Mouse (Mus musculus) thymus, postnatal 0 days (tissue): ENCODE measurements around the gene Eif4a2. TPM values are rescaled to one million over a fixed set of nuclear protein-coding genes. Genes with fewer than 3 reads are reported as not detected.
A peak's percentile ranks its signal among the peaks of the same experiment; 100 is the strongest.
"Not testable (repeated sequence)": the region's sequence is repeated elsewhere in the genome, so short reads cannot be mapped to it uniquely, and the experiment has no call there.

Experiments used
- DNase-seq: peaks from one replicate; pipeline ENCODE4 v3.0.0-alpha.2; 2015; ENCODE audit warnings: low spot score
- polyA plus RNA-seq: library from polyadenylated mRNA; unstranded; fragments of >200 nt; fragmentation: Nextera tagmentation; extraction: Ambion mirVana; gene quantifications from 2 replicates; pipeline ENCODE4 v1.2.1, GENCODE M21; 2015

Eif4a2 gene
- 142 and 150 TPM in 2 replicates for polyA plus RNA-seq

DNA sequence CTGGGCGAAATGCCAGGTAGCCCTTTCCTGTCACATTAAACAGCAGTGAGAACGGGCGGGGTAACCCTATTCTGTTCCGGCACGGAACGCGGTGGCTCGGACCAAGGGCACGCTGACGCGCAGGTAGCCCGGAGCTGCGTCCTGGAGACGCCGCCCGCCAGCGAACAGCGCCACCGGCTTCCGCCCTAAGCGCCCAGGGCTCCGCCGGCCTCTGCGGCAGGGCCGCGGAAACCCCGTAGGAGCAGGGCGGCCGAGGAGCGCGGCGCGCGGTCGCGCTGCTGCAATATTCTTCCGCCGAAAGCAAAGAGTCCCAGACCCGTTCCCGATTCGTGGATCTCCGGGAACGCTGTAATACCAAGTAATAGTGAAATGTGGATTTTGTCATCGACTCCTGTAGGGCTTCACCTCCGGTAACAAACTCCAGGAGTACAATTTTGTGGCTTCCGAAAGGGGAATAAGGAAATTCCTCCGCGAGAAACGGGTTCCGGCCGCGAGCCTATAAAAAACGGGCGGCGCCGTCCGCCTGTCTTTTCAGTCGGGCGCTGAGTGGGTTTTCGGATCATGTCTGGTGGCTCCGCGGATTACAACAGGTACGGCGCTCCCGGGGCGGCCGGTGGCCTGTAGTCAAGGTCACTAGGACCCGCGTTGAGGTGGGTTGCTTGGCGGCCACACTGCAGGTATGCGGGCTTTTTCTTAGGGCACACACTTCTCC, at the start of gene Eif4a2:
Gene Eif4a2 (plus strand): TSS at position 214 of the 712 bp plus-strand sequence.
- peak; percentile 95 for DNase-seq

DNA sequence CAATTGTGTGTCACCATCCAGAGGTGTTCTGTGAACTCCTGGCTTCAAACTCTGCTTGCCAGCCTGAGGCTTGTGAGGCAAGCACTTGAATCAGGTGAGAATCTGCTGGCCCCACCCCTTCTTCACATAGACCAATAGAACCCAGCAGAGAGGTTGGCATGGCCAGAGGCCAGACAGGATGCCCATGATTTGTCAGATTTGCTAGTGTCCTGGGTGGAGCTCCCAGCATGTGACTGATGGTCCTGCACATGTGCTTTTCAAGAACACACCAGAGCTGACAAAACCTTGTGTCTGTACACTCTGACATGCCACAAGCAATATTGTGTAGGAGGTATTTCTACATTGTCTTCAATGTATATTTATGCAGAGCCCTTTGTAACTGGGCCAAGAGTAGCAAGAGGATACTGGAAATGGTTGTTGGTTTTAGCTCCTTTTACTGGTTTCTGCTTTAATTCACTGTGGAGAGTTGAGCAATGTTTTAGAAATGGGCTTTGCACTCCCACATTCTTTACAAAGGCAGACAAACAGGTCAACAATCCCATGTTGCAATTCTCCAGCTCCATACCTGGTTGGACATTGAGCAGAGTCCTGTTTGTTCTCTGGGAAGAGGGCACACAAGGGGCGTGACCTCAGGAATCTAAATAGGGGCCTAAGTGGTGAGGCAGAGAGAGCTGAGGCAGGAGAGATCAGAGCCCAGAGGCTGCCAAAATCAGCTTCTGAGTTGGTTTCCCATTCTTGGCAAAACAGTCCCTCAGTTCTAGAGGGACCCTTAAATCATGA, 49.4 kb upstream of the Eif4a2 start, which contains the start of gene Kng1:
Gene Kng1 (plus strand): TSS at position 198 of the 780 bp plus-strand sequence.
- DNase-seq: not testable (repeated sequence)

DNA sequence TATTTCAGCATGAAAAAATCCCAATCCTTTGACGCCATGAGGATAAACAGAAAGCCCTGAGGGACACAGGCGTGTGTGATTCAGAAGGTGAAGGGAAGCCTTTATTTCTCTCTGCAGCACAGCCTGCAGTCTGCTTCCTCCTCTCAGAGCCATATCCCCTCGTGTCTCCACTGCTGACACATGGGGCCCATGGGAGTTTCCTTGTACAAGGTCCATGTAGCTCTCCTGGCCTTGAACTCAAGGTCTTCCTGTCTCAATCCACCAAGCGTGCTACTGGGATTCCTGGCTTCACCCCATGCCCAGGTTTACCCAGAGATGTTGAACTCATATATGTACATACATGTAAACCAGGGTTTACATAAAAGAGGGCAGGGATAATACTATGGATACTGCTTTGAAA, 47.6 kb upstream of the Eif4a2 start:
- not testable (repeated sequence) for DNase-seq

DNA sequence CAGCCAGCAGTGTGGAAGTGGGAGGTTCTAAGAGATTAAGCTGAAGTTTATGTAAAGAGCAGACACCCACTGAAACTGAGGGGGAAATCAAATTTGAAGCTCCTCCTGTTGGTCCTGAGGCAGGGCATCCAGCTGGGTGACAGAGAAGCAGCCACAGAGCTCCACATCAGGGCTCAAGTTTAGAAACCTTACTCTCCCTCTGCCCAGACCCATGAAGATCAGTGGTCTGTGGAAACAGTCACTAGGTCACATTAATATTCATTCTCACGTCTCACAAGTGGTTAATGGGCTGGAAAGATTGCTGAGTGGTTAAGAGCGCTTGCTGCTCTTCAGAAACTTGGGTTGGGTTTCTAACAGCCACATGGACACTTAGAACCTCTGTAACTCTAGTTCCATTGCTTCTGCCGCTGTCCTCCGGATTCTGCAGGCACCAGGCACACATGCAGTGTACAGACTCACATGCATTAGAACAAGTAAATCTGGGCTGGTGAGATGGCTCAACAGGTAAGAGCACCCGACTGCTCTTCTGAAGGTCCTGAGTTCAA, 46.4 kb upstream of the Eif4a2 start:
- not testable (repeated sequence) for DNase-seq

DNA sequence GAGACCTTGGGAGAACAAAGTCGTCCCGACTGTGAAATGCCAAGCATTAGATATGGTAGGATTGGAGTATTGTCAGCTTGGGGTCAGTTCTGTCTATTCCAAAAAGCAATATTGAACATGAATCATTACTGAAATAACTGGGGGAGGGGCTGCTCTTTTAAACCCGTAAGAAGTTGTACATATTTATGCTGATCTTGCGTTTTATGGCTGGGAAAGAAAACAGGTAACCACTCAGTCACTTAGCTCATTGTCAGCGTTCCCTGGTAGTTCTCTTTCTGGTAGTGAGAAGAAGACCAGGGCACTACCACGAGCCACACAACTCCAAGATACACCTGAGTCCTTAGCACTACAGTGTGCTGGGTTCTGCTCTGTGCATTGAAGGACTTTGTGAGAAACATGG, 29.7 kb upstream of the Eif4a2 start:
- not testable (repeated sequence) for DNase-seq

DNA sequence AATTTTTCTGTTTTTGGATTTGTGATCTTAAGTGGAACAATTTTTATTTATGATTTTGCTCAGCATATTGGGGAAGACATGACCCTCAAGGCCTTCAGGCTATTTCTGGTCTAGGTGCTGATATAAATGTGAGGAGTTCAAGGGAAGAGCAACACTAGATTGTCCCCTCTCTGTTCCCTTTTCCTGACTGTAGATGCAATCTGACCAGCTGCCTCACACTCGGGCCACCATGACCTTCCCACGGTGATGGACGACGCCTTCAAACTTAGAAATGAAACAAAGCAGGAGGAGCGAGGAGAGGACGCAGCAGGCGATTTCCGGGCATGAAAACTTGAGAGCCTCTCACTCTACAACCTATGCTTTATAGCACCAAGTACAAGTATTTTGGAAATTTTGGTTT, 20.1 kb upstream of the Eif4a2 start:
- not testable (repeated sequence) for DNase-seq

DNA sequence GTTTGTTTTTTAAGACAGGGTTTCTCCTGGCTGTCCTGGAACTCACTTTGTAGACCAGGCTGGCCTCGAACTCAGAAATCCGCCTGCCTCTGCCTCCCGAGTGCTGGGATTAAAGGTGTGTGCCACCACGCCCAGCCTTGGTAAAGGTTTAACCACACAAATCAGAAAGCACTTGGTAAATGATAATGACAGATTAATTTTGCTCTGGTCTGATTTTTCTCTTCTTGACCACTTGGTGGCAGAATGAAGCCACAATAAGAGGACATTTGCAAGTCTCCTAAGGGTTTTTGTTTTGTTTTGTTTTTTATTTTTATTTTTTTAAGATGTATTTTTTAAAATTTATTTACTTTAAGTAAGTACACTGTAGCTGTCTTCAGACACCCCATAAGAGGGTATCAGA, 19.5 kb upstream of the Eif4a2 start:
- peak; percentile 31 for DNase-seq

DNA sequence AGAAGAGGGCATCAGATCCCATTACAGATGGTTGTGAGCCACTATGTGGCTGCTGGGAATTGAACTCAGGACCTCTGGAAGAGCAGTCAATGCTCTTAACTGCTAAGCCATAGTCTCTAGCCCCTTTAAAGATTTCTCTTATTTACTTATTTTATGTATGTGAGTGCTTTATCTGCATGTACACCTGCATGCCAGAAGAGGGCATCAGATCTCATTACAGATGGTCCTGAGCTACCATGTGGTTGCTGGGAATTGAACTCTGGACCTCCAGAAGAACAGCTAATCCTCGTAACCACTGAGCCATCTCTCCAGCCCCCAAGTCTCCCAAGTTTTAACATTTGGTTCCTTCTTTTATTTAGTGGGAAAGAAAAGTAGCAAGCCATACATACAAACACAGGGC, 18.8 kb upstream of the Eif4a2 start:
- DNase-seq: not testable (repeated sequence)

DNA sequence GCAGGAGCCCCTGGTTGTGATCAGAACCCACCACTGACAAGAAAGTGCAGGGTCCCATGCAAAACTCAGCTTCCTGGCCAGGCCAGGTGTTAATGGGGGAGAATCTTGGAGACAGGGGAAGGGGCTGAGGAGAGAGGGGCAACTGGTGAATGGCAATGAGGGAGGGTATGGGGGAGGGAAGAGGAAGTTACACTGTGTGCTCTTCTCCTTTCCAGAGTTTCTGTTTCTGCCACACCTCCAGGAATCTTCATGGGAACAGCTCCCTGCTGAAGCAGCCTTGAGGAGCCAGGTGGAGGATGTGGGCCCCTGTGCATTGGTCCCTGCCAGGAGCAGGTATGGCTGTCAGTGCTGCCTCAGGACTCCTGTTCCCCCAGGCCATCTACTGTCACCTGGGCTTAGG, 15.9 kb upstream of the Eif4a2 start:
- not testable (repeated sequence) for DNase-seq

DNA sequence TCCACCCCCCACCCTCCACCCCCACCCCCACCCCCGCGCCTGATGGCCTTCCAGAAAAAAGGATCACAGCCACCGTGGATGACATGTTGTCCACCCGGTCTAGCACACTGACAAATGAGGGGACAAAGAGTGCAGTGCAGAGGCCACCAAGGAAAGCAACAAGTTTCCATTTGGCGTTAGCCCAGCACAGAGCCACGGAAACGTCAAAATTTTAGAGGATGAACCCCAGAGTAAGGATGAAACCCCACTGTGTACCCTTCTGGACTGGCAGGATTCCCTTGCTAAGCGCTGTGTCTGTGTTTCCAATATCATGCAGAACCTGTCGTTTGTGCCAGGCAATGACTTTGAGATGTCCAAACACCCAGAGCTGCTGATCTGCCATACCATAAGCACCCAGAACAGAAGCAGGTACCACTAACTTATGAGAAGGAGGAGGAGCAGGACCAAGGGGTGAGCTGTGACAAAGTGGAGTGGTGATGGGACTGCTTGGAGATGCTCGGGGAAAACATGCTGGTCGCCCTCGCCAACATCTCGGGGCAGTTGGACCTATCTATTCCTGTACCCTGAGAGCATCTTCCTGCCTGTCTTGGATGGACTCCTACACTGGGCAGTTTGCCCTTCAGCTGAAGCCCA, 13.8 kb upstream of the Eif4a2 start:
- no peak for DNase-seq

DNA sequence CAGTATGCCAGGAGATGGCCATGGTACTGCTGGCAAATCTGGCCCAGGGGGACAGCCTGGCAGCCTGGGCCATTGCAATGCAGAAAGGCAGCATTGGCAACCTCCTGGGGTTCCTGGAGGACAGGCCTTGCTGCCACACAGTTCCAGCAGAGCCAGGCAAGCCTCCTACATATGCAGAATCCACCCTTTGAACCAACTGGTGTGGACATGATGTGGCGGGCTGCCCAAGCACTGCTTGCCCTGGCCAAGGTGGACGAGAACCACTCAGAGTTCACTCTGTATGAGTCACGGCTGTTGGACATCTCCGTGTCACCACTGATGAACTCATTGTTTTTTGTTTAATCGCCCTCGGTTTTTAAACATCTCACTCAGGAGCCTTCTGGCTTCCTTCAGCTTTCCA, 13.1 kb upstream of the Eif4a2 start:
- no peak for DNase-seq

DNA sequence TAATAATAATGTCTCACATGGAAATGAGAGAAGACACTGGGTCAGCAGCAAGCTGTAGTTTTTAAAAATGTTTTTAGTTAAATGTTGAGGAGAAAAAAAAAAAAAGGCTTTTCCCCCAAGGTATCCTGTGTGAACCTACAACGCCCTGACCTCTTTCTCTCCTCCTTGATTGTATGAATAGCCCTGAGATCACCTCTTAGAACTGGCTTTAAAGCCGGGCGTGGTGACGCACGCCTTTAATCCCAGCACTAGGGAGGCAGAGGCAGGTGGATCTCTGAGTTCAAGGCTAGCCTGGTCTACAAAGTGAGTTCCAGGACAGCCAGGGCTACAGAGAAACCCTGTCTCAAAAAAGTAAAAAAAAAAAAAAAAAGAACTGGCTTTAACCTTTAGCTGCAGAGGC, 11.7 kb upstream of the Eif4a2 start:
- not testable (repeated sequence) for DNase-seq

DNA sequence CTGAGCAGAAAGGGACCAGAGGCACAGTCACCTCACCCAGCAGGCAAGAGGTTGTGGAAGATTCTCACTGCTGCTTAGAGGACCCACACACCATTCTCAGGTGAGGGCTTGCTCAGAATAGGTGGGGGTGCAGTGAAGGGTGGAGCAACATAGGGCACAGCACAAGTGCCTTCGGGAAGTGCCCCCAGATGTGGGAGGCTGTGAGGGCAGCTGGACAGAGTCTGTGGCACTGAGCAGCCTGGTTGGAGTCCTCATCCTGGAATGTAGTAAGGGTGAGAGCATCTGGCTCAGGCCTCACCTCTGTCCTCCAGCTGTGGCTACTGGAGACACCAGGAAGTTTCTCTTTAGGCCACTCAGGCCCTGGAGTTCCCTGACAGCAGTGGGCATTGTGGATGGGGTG, 10.4 kb upstream of the Eif4a2 start:
- DNase-seq: not testable (repeated sequence)

DNA sequence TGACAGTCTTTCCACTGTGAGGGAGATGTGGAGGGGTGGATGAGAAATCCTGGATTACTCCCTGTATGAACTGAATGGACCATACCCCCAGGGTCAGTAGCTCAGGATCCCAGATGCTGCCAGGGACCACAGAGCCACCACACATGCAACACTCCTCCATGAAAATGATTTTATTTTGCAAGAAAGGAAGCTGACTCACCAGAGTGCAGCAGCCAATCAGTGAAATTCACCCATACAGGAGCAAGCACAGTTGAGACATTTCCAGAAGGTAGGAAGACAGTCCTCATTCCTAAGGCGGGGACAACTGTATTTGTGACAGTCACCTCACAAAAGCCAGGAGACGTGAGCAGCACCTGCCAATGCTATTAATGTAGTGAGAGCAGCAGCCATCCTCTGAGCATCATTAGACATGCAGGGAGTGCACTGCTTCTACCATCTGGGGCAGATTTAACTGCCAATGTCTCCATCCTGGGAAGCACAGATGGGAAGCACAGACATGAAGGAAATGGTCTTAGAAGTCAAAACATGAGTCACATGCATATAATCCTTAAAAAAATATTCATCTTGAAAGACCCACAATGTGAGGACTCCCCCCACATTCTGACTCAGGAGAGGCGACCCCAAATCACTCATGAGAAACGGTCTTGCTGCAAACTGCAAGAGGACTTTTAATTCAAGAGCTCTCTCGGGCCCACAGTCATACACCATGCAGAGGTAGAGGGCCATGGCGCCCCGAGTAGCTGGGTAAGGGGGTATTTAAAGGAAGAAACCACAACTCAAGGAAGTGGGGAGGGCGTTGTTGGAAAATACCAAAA, 9.7 kb upstream of the Eif4a2 start:
- DNase-seq: not testable (repeated sequence)

DNA sequence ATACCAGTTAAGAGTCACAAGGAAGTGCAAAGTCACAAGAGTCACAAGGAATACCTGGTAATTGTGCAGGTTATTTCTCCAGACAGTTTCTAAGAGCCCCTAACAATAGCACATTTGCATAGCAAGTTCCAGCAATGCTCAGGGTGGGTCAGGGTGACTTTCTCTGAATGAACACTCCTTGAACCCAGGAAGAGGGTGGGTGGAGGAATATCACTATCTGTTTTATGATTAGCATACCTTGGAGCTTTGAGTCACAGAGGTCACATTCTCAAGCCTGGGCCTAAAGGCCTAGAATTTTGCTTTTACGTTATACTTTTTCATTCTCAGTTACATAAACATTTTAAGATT, 9.2 kb upstream of the Eif4a2 start:
- not testable (repeated sequence) for DNase-seq

DNA sequence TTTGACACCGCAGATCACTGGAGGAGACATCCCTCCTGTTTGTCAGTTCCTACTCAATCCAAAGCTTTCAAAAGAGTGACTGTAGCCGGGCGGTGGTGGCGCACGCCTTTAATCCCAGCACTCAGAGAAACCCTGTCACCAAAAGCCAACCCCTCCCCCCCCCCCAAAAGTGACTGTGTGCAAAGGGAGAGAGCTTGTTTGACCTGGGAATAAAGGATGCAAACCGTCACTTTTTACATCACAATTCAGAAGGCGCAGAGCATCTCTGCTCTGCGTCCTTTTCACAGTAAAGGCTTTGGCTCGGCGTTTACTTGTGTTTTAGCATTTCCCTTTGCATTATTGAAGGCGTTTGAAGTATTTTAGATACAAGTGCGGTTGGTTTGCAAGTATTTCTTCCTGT, 7.6 kb upstream of the Eif4a2 start:
- DNase-seq: peak; percentile 27

DNA sequence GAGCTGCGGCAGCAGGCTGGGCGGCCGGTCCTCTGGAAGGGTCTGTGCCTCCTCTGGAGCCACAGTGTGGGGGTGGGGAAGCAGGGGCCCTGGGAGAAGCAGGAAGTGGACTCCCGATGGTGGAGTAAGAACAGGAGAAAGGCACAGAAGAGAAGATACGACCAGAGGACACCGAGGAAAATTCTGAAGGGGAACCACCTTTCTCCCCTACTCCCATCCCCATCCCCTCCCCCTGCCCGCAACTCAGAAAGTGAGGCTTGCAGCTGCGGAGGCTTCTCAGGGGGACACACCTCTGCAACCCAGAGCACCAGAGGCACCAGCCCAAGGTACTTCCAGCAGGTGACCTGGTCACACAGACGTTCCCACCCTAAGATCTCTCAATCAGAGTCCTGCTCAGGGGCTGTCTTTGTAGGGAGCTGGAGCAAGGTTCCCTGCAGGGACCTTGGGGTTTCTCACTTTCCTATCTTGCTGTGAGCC, 7.1 kb upstream of the Eif4a2 start:
- DNase-seq: peak; percentile 32

DNA sequence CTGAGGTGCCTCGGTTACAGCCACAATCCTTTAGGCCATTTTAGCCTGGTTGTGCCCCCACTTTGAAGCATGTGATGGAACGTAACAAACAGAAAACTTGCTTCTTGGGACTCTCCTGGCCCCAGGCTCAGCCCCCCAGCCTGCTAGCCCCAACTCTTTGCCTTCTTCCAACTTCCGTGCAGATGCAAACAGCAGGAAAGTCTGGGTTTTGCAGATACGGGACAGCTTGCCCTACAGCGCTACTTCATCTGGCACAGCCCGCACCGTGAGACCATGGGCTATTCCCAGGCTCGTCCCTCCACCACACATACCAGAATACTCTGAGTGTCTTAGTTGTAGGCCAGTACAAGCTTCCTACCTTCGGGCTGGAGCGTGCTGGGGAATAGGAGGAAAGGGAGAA, 6.6 kb upstream of the Eif4a2 start:
- no peak for DNase-seq

DNA sequence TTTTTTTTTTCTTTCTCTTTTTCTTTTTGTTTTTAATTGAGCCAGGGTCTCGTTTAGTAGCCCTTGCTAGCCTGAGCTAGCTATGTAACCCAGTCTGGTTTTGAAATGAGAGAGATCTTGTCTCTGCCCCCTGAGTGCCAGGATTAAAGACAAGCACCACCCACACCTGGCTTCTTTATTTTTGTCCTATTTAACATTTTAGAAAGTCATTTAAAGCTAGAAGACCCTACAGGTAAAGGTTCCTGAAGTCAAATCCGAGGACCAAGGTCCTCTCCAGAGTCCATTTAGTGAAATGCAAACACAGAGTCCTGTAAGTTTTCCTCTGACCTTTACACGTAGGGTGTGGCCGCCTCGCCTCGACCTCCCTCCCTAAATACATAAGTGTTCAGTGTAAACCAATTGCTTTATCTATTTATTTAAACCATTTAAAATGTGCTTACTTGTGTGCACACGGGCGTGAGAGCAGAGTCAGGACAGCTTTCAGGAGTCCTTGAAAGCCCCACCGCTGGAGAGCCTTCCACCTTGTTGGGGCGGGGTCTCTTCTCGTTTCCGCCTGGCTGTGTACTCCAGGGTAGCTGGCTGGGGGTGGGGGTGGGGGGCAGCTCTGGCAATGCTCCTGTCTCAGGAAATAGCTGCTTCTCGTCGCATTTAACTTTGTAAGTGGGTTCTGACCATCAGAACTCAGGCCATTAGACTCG, 4.8 kb upstream of the Eif4a2 start:
- DNase-seq: peak; percentile 61

DNA sequence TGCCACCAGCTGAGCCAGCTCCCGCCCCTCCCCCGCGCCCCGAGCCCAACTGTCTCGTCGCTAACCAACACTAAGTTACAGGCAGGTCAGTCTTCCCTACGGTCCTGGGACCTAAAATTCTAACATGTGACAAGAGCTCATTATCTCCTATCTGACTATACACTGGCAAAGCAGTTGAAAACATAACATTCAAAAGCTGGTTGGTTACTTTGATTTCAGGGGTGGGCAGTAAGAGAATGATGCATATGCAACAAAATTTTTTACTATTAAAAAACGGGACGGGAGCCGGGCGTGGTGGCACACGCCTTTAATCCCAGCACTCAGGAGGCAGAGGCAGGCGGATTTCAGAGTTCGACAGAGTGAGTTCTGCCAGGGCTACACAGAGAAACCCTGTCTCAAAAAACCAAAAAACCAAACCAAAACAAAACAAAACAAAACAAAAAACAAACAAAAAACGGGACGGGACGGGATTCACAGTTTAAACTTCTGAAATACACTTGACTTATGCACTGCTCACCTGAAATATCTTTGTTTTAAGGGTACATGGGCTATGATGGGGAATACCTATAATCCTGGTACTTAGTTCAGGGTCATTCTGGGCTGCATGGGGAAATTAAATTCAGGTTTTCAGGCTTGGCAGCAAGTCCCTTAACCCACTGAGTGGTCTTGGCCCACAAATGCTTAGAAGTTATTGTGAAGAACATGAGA, 4.1 kb upstream of the Eif4a2 start:
- DNase-seq: no peak
